Mouse (Mus musculus): ENCODE measurements around the gene Gm9. TPM values are rescaled to one million over a fixed set of nuclear protein-coding genes. Genes with fewer than 3 reads are reported as not detected.
"Not testable (repeated sequence)": the region's sequence is repeated elsewhere in the genome, so short reads cannot be mapped to it uniquely, and the experiment has no call there.

Gm9 gene
- polyA plus RNA-seq (2015; fragmentation: Nextera tagmentation; extraction: Ambion mirVana): not detected in 2 replicates

- no peak within 1 kb of the TSS for H3K27ac ChIP-seq
- no peaks in the 10 kb centered on the region for H3K4me1 ChIP-seq
- H3K36me3 ChIP-seq: no peaks in the 10 kb centered on the region
- no peaks in the 10 kb centered on the region for H3K27me3 ChIP-seq
- no peaks in the 10 kb centered on the region for H3K9me3 ChIP-seq
- WGBS: 78% methylated on average over 10 of the region's 10 CpGs
- H3K4me2 ChIP-seq: no peak within 1 kb of the TSS
- no peak within 1 kb of the TSS for H3K4me3 ChIP-seq
- no peak within 1 kb of the TSS for H3K9ac ChIP-seq
- ATAC-seq (ENCODE audit: borderline replicate concordance, extremely low read depth, low FRiP score, low TSS enrichment): no peak
Measured at GRCm38 (mm10) chrX:37210941-37211340, at the start of gene Gm9. Gene Gm9 (minus strand): TSS chrX:37211041.

GRCm38 (mm10) chrX:37249619-37250018, 38.8 kb upstream of the Gm9 start, which contains the start of gene Rhox3a:
Gene Rhox3a (plus strand): TSS chrX:37249919.
- H3K4me1 ChIP-seq; H3K4me3 ChIP-seq; H3K9ac ChIP-seq; H3K9me3 ChIP-seq; H3K27me3 ChIP-seq; H3K27ac ChIP-seq; H3K4me2 ChIP-seq; ATAC-seq (ENCODE audit: borderline replicate concordance, extremely low read depth, low FRiP score, low TSS enrichment); H3K36me3 ChIP-seq: not testable (repeated sequence)
- 100% methylated on average over 1 of the region's 3 CpGs for WGBS

GRCm38 (mm10) chrX:37244676-37245075, 33.8 kb upstream of the Gm9 start, which contains the start of gene Rhox2a:
Gene Rhox2a (plus strand): TSS chrX:37244976.
- ATAC-seq (ENCODE audit: borderline replicate concordance, extremely low read depth, low FRiP score, low TSS enrichment); H3K27me3 ChIP-seq; H3K9me3 ChIP-seq; H3K4me1 ChIP-seq; H3K9ac ChIP-seq; H3K4me2 ChIP-seq; H3K27ac ChIP-seq; H3K4me3 ChIP-seq; H3K36me3 ChIP-seq: not testable (repeated sequence)
- WGBS: 100% methylated on average over 2 of the region's 9 CpGs

- not testable (repeated sequence) for H3K27me3 ChIP-seq; H3K4me3 ChIP-seq; H3K4me1 ChIP-seq; H3K9ac ChIP-seq; H3K9me3 ChIP-seq; ATAC-seq (ENCODE audit: borderline replicate concordance, extremely low read depth, low FRiP score, low TSS enrichment); H3K36me3 ChIP-seq; H3K4me2 ChIP-seq; H3K27ac ChIP-seq
- 54% methylated on average over 1 of the region's 1 CpGs for WGBS
Measured at GRCm38 (mm10) chrX:37222158-37222557, 11.3 kb upstream of the Gm9 start, which contains the start of gene Rhox1. Gene Rhox1 (minus strand): TSS chrX:37222258.

- no peak overlapping the region for H3K4me2 ChIP-seq
- no peaks in the 10 kb centered on the region for H3K4me1 ChIP-seq
- no peaks in the 10 kb centered on the region for H3K27me3 ChIP-seq
- 51% methylated on average over 8 of the region's 8 CpGs for WGBS
- no peak overlapping the region for H3K9ac ChIP-seq
- H3K4me3 ChIP-seq: no peak overlapping the region
- no peaks in the 10 kb centered on the region for H3K36me3 ChIP-seq
- no peaks in the 10 kb centered on the region for H3K9me3 ChIP-seq
- H3K27ac ChIP-seq: no peak overlapping the region
- no peak for ATAC-seq (ENCODE audit: borderline replicate concordance, extremely low read depth, low FRiP score, low TSS enrichment)
Measured at GRCm38 (mm10) chrX:37198676-37199075, 12.2 kb downstream of the Gm9 start.

GRCm38 (mm10) chrX:37191744-37192379, 19.0 kb downstream of the Gm9 start:
- Histone ChIP-seq H3K36me3 (no peaks in the 10 kb centered on the region), H3K27ac (no peak overlapping the region), H3K9me3 (no peaks in the 10 kb centered on the region), H3K4me1 (no peaks in the 10 kb centered on the region), H3K4me2 (peak overlapping the region; percentile 63), H3K9ac (peak overlapping the region; percentile 55), H3K4me3 (peak overlapping the region; percentile 58), H3K27me3 (no peaks in the 10 kb centered on the region)
- 25% methylated on average over 28 of the region's 28 CpGs for WGBS
- ATAC-seq (ENCODE audit: borderline replicate concordance, extremely low read depth, low FRiP score, low TSS enrichment): 0 out of 2 replicates have a peak, but pooled peaks have one; percentile 1

- Histone ChIP-seq H3K9ac (peak within 1 kb of the TSS; percentile 55), H3K4me1 (no peaks in the 10 kb centered on the region), H3K4me3 (peak within 1 kb of the TSS; percentile 58), H3K27me3 (no peaks in the 10 kb centered on the region), H3K9me3 (no peaks in the 10 kb centered on the region), H3K27ac (0 out of 2 replicates have a peak within 1 kb of the TSS, but pooled peaks have one; percentile 33), H3K4me2 (peak within 1 kb of the TSS; percentile 63), H3K36me3 (no peaks in the 10 kb centered on the region)
- WGBS: 16% methylated on average over 63 of the region's 63 CpGs
- ATAC-seq (ENCODE audit: borderline replicate concordance, extremely low read depth, low FRiP score, low TSS enrichment): peak; percentile 89
Measured at GRCm38 (mm10) chrX:37191105-37191743, 19.6 kb downstream of the Gm9 start, which contains the start of the genes Ndufa1 and Rnf113a1. Gene Ndufa1 (minus strand): TSS chrX:37191163. Gene Rnf113a1 (plus strand): TSS chrX:37191245.

- WGBS: 14% methylated on average over 20 of the region's 20 CpGs
- no peak for ATAC-seq (ENCODE audit: borderline replicate concordance, extremely low read depth, low FRiP score, low TSS enrichment)
- H3K9ac ChIP-seq: peak overlapping the region; percentile 42
Measured at GRCm38 (mm10) chrX:37190755-37191104, 20.1 kb downstream of the Gm9 start.

GRCm38 (mm10) chrX:37184401-37184800, 26.4 kb downstream of the Gm9 start:
- H3K36me3 ChIP-seq; ATAC-seq (ENCODE audit: borderline replicate concordance, extremely low read depth, low FRiP score, low TSS enrichment); H3K9me3 ChIP-seq; H3K4me1 ChIP-seq; H3K4me3 ChIP-seq; H3K27ac ChIP-seq; H3K9ac ChIP-seq; H3K27me3 ChIP-seq: not testable (repeated sequence)
- WGBS: 46% methylated on average over 8 of the region's 8 CpGs
- peak overlapping the region; percentile 38 for H3K4me2 ChIP-seq

More at GRCm38 (mm10) chrX:37190755-37191104, 20.1 kb downstream of the Gm9 start:
- Histone ChIP-seq H3K36me3 (no peaks in the 10 kb centered on the region), H3K27ac (no peak overlapping the region), H3K9me3 (no peaks in the 10 kb centered on the region), H3K4me1 (no peaks in the 10 kb centered on the region), H3K4me3 (peak overlapping the region; percentile 58), H3K27me3 (no peaks in the 10 kb centered on the region), H3K4me2 (peak overlapping the region; percentile 63)

- Histone ChIP-seq H3K4me1 (no peaks in the 10 kb centered on the region), H3K4me3 (no peak within 1 kb of the TSS), H3K36me3 (no peaks in the 10 kb centered on the region), H3K27ac (no peak within 1 kb of the TSS), H3K9me3 (no peaks in the 10 kb centered on the region), H3K4me2 (no peak within 1 kb of the TSS), H3K9ac (no peak within 1 kb of the TSS), H3K27me3 (no peaks in the 10 kb centered on the region)
- no peak for ATAC-seq (ENCODE audit: borderline replicate concordance, extremely low read depth, low FRiP score, low TSS enrichment)
- 44% methylated on average over 5 of the region's 5 CpGs for WGBS
Measured at GRCm38 (mm10) chrX:37168742-37169141, 42.1 kb downstream of the Gm9 start, which contains the start of gene Akap14. Gene Akap14 (minus strand): TSS chrX:37168842.

GRCm38 (mm10) chrX:37167085-37167484, 43.8 kb downstream of the Gm9 start:
- 23% methylated on average over 3 of the region's 3 CpGs for WGBS
- no peak for ATAC-seq (ENCODE audit: borderline replicate concordance, extremely low read depth, low FRiP score, low TSS enrichment)

GRCm38 (mm10) chrX:37163115-37163514, 47.7 kb downstream of the Gm9 start:
- no peak overlapping the region for H3K4me2 ChIP-seq
- H3K4me1 ChIP-seq: no peaks in the 10 kb centered on the region
- WGBS: 70% methylated on average over 18 of the region's 18 CpGs
- no peaks in the 10 kb centered on the region for H3K36me3 ChIP-seq
- ATAC-seq (ENCODE audit: borderline replicate concordance, extremely low read depth, low FRiP score, low TSS enrichment): no peak
- H3K9me3 ChIP-seq: no peaks in the 10 kb centered on the region
- H3K27me3 ChIP-seq: no peaks in the 10 kb centered on the region
- H3K9ac ChIP-seq: no peak overlapping the region
- no peak overlapping the region for H3K4me3 ChIP-seq
- H3K27ac ChIP-seq: no peak overlapping the region

More at GRCm38 (mm10) chrX:37167085-37167484, 43.8 kb downstream of the Gm9 start:
- no peaks in the 10 kb centered on the region for H3K36me3 ChIP-seq
- H3K27me3 ChIP-seq: no peaks in the 10 kb centered on the region
- no peak overlapping the region for H3K4me2 ChIP-seq
- no peaks in the 10 kb centered on the region for H3K9me3 ChIP-seq
- H3K9ac ChIP-seq: no peak overlapping the region
- no peak overlapping the region for H3K27ac ChIP-seq
- H3K4me3 ChIP-seq: no peak overlapping the region
- no peaks in the 10 kb centered on the region for H3K4me1 ChIP-seq

All from lung, embryonic 15.5 days (tissue).